Mouse (Mus musculus) lung, embryonic 15.5 days (tissue): ENCODE measurements around the gene Ap1s1. TPM values are rescaled to one million over a fixed set of nuclear protein-coding genes. Genes with fewer than 3 reads are reported as not detected.

Source experiments
- ATAC-seq: fragments of 200-750 bp; cut with Nextera tagmentation; 2 replicates; pipeline ENCODE4 v1.8.0; 2017; ENCODE audit warnings: moderate number of reproducible peaks, borderline replicate concordance; ENCODE audit not compliant: low FRiP score, low TSS enrichment; ENCODE audit errors: extremely low read depth
- H3K27ac ChIP-seq: fragments of 300-500 bp; sonication (generic); 2 replicates; pipeline ENCODE4 v1.5.1; 2015; ENCODE audit warnings: moderate library complexity, mild to moderate bottlenecking, inconsistent platforms
- H3K27me3 ChIP-seq: fragments of 300-500 bp; sonication (generic); 2 replicates; pipeline ENCODE4 v1.6.1; 2015; ENCODE audit warnings: inconsistent platforms
- H3K36me3 ChIP-seq: fragments of 300-500 bp; sonication (generic); 2 replicates; pipeline ENCODE4 v1.6.1; 2015; ENCODE audit warnings: inconsistent platforms
- H3K4me1 ChIP-seq: fragments of 300-500 bp; sonication (generic); 2 replicates; pipeline ENCODE4 v1.6.1; 2015; ENCODE audit warnings: inconsistent platforms
- H3K4me2 ChIP-seq: fragments of 300-500 bp; sonication (generic); 2 replicates; pipeline ENCODE4 v1.6.1; 2015; ENCODE audit warnings: inconsistent platforms, mild to moderate bottlenecking, moderate library complexity
- H3K4me3 ChIP-seq: fragments of 300-500 bp; sonication (generic); 2 replicates; pipeline ENCODE4 v1.5.1; 2015; ENCODE audit warnings: mild to moderate bottlenecking, inconsistent platforms
- H3K9ac ChIP-seq: fragments of 300-500 bp; sonication (generic); 2 replicates; pipeline ENCODE4 v1.6.1; 2015; ENCODE audit warnings: inconsistent platforms
- H3K9me3 ChIP-seq: fragments of 300-500 bp; sonication (generic); 2 replicates; pipeline ENCODE4 v1.6.1; 2016; ENCODE audit warnings: inconsistent platforms
- WGBS: fragments of 180-500 bp; shearing (Covaris S2); methylation state at CpG from one replicate; pipeline ENCODE4 v1.1.7; 2015; 5-methylcytosine and 5-hydroxymethylcytosine counted together
- polyA plus RNA-seq: library from polyadenylated mRNA; unstranded; fragments of >200 nt; fragmentation: Nextera tagmentation; extraction: Ambion mirVana; gene quantifications from 2 replicates; pipeline ENCODE4 v1.2.1, GENCODE M21; 2015

Ap1s1 gene
- polyA plus RNA-seq, 1 experiment from 2014 or later, result 206 TPM

- Histone ChIP-seq H3K4me2 (peak overlapping the region; percentile 99), H3K9ac (no peak overlapping the region), H3K4me3 (peak overlapping the region; percentile 46), H3K4me1 (peaks cover 27% of the 10 kb centered on the region), H3K9me3 (no peaks in the 10 kb centered on the region), H3K27ac (no peak overlapping the region), H3K36me3 (peaks cover 11% of the 10 kb centered on the region), H3K27me3 (peaks cover 55% of the 10 kb centered on the region)
- no peak for ATAC-seq
- WGBS, result under 1% methylated on average over 33 of the region's 33 CpGs
Measured at GRCm38 (mm10) chr5:137032033-137032421, 13.9 kb downstream of the Ap1s1 start.

GRCm38 (mm10) chr5:137031076-137032032, 14.6 kb downstream of the Ap1s1 start:
- H3K36me3 ChIP-seq, result peaks cover 4% of the 10 kb centered on the region
- peaks cover 61% of the 10 kb centered on the region for H3K27me3 ChIP-seq
- ATAC-seq, result no peak
- H3K4me3 ChIP-seq, result peak overlapping the region; percentile 46
- peak overlapping the region; percentile 99 for H3K4me2 ChIP-seq
- H3K9ac ChIP-seq, result no peak overlapping the region
- H3K4me1 ChIP-seq, result peaks cover 27% of the 10 kb centered on the region
- under 1% methylated on average over 78 of the region's 78 CpGs for WGBS
- no peaks in the 10 kb centered on the region for H3K9me3 ChIP-seq
- no peak overlapping the region for H3K27ac ChIP-seq

- Histone ChIP-seq H3K27me3 (peaks cover 71% of the 10 kb centered on the region), H3K4me3 (peak overlapping the region; percentile 24; the same call in 1 of the 2 replicates), H3K9me3 (no peaks in the 10 kb centered on the region), H3K4me1 (peaks cover 27% of the 10 kb centered on the region), H3K4me2 (peak overlapping the region; percentile 63), H3K9ac (no peak overlapping the region), H3K27ac (no peak overlapping the region), H3K36me3 (no peaks in the 10 kb centered on the region)
- WGBS, result 16% methylated on average over 22 of the region's 22 CpGs
- ATAC-seq, result no peak
Measured at GRCm38 (mm10) chr5:137030416-137030810, 15.5 kb downstream of the Ap1s1 start.

- H3K4me1 ChIP-seq, result peaks cover 27% of the 10 kb centered on the region
- WGBS, result under 1% methylated on average over 52 of the region's 52 CpGs
- H3K27me3 ChIP-seq, result peaks cover 77% of the 10 kb centered on the region
- H3K4me2 ChIP-seq, result peak overlapping the region; percentile 63
- H3K36me3 ChIP-seq, result no peaks in the 10 kb centered on the region
- ATAC-seq, result peak; percentile 68; the same call in 1 of the 2 replicates
- H3K9ac ChIP-seq, result no peak overlapping the region
- no peak overlapping the region for H3K27ac ChIP-seq
- H3K4me3 ChIP-seq, result peak overlapping the region; percentile 24
- no peaks in the 10 kb centered on the region for H3K9me3 ChIP-seq
Measured at GRCm38 (mm10) chr5:137029643-137030415, 16.1 kb downstream of the Ap1s1 start.

GRCm38 (mm10) chr5:137029273-137029585, 16.7 kb downstream of the Ap1s1 start:
- 0% methylated on average over 8 of the region's 8 CpGs for WGBS
- ATAC-seq, result no peak
- Histone ChIP-seq H3K4me3 (no peak overlapping the region), H3K9ac (no peak overlapping the region), H3K27ac (no peak overlapping the region), H3K36me3 (no peaks in the 10 kb centered on the region), H3K27me3 (peaks cover 83% of the 10 kb centered on the region), H3K9me3 (no peaks in the 10 kb centered on the region), H3K4me1 (peaks cover 27% of the 10 kb centered on the region), H3K4me2 (peak overlapping the region; percentile 63)

- H3K4me1 ChIP-seq, result peaks cover 27% of the 10 kb centered on the region
- no peak overlapping the region for H3K27ac ChIP-seq
- no peaks in the 10 kb centered on the region for H3K9me3 ChIP-seq
- no peak overlapping the region for H3K9ac ChIP-seq
- H3K4me2 ChIP-seq, result peak overlapping the region; percentile 63; the same call in 1 of the 2 replicates
- H3K27me3 ChIP-seq, result peaks cover 88% of the 10 kb centered on the region
- no peak overlapping the region for H3K4me3 ChIP-seq
- no peak for ATAC-seq
- 7% methylated on average over 29 of the region's 29 CpGs for WGBS
- no peaks in the 10 kb centered on the region for H3K36me3 ChIP-seq
Measured at GRCm38 (mm10) chr5:137028561-137029272, 17.2 kb downstream of the Ap1s1 start.

- no peak for ATAC-seq
- H3K4me3 ChIP-seq, result no peak within 1 kb of the TSS
- WGBS, result 14% methylated on average over 4 of the region's 4 CpGs
Measured at GRCm38 (mm10) chr5:137026092-137026491, 19.8 kb downstream of the Ap1s1 start, which contains the start of gene Vgf. Vgf (plus strand) TSS chr5:137026392.

GRCm38 (mm10) chr5:137025132-137025531, 20.8 kb downstream of the Ap1s1 start:
- no peaks in the 10 kb centered on the region for H3K9me3 ChIP-seq
- no peak overlapping the region for H3K4me3 ChIP-seq
- H3K27ac ChIP-seq, result no peak overlapping the region
- peaks cover 8% of the 10 kb centered on the region for H3K4me1 ChIP-seq
- H3K9ac ChIP-seq, result no peak overlapping the region
- H3K36me3 ChIP-seq, result no peaks in the 10 kb centered on the region
- peak overlapping the region; percentile 25; the same call in 1 of the 2 replicates for H3K4me2 ChIP-seq
- WGBS, result under 1% methylated on average over 23 of the region's 23 CpGs
- H3K27me3 ChIP-seq, result peaks cover 63% of the 10 kb centered on the region
- ATAC-seq, result no peak

More at GRCm38 (mm10) chr5:137026092-137026491, 19.8 kb downstream of the Ap1s1 start, which contains the start of gene Vgf:
- H3K27me3 ChIP-seq, result peaks cover 73% of the 10 kb centered on the region
- no peaks in the 10 kb centered on the region for H3K9me3 ChIP-seq
- peaks cover 12% of the 10 kb centered on the region for H3K4me1 ChIP-seq
- no peak within 1 kb of the TSS for H3K27ac ChIP-seq
- no peak within 1 kb of the TSS for H3K9ac ChIP-seq
- no peaks in the 10 kb centered on the region for H3K36me3 ChIP-seq
- H3K4me2 ChIP-seq, result peak within 1 kb of the TSS; percentile 25; the same call in 1 of the 2 replicates

GRCm38 (mm10) chr5:137024318-137024717, 21.6 kb downstream of the Ap1s1 start:
- 46% methylated on average over 3 of the region's 3 CpGs for WGBS
- no peak overlapping the region for H3K4me2 ChIP-seq
- H3K27me3 ChIP-seq, result peaks cover 55% of the 10 kb centered on the region
- no peak for ATAC-seq
- no peak overlapping the region for H3K9ac ChIP-seq
- no peaks in the 10 kb centered on the region for H3K9me3 ChIP-seq
- H3K27ac ChIP-seq, result no peak overlapping the region
- H3K36me3 ChIP-seq, result no peaks in the 10 kb centered on the region
- H3K4me3 ChIP-seq, result no peak overlapping the region
- peaks cover 1% of the 10 kb centered on the region; the same call in 1 of the 2 replicates for H3K4me1 ChIP-seq

- WGBS, result 77% methylated on average over 3 of the region's 3 CpGs
- H3K9ac ChIP-seq, result no peak overlapping the region
Measured at GRCm38 (mm10) chr5:137015913-137016312, 30.0 kb downstream of the Ap1s1 start.

GRCm38 (mm10) chr5:137012401-137012950, 33.5 kb downstream of the Ap1s1 start:
- WGBS, result 70% methylated on average over 15 of the region's 15 CpGs
- H3K4me2 ChIP-seq, result no peak overlapping the region
- H3K9ac ChIP-seq, result no peak overlapping the region
- H3K27ac ChIP-seq, result no peak overlapping the region
- H3K27me3 ChIP-seq, result no peaks in the 10 kb centered on the region
- H3K9me3 ChIP-seq, result no peaks in the 10 kb centered on the region
- no peaks in the 10 kb centered on the region for H3K36me3 ChIP-seq
- no peaks in the 10 kb centered on the region for H3K4me1 ChIP-seq
- no peak overlapping the region for H3K4me3 ChIP-seq
- ATAC-seq, result no peak

More at GRCm38 (mm10) chr5:137015913-137016312, 30.0 kb downstream of the Ap1s1 start:
- Histone ChIP-seq H3K4me3 (no peak overlapping the region), H3K9me3 (no peaks in the 10 kb centered on the region), H3K4me2 (no peak overlapping the region), H3K27ac (no peak overlapping the region), H3K27me3 (no peaks in the 10 kb centered on the region; the same call in 1 of the 2 replicates), H3K4me1 (no peaks in the 10 kb centered on the region), H3K36me3 (no peaks in the 10 kb centered on the region)
- ATAC-seq, result no peak
